In the genomic region with DNA sequence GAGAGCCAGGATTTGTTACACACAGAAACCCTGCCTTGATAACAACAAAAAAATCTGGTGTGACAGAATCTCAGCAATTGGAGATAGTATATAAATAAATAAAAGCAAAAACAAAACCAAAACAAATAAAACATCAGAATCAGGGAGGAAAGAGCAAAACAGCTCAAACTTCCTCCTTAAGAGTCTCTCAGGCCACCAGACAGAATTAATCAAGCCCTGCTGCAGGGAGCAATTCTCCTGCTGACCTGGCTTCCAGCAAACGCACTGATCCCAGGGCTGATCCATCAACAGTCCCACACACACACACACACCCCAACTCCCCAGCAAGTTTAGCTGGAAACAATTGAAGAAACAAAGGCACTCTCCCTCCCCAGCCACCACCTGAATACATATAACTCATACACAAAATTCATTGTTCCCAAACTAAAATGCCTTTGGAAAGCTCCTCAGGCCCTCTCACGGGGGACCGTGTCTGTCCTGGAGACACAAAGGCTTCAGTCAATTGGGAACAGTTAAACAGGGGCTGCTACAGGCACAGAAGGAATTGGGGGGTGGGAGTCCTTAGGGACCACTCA, we compare ENCODE assay signal across 9 mouse cellular contexts. TPM values are rescaled to one million over a fixed set of nuclear protein-coding genes. Genes with fewer than 3 reads are reported as not detected.
DNase-seq lines count a peak whose midpoint lies in the region; ATAC-seq lines count a peak whose summit lies in the region.
"Had no signal": no experiment of that assay in that cellular context is flagged by ENCODE, and none has a peak within 500 bp of the region (broad histone marks: within the 10 kb centered on the region; RNA-seq: fewer than 3 reads in every experiment).

No protein-coding gene starts in this region.

- H3K27ac ChIP-seq in neural tube, embryonic 11.5 days (ENCODE audit: low read depth, low read length) = peak overlapping the region; percentile 72
- peak overlapping the region; percentile 98 for H3K27ac ChIP-seq in limb, embryonic 15.5 days
- H3K27ac ChIP-seq in stomach, embryonic 16.5 days (ENCODE audit: low read length) = no peak overlapping the region; the same call in 1 of the 2 replicates

- 30% methylated on average over 3 of the region's 3 CpGs for WGBS in neural tube, embryonic 11.5 days
- 18% methylated on average over 3 of the region's 3 CpGs for WGBS in limb, embryonic 15.5 days
- WGBS in stomach, embryonic 16.5 days = 32% methylated on average over 3 of the region's 3 CpGs

- no peak for ATAC-seq in CD4-positive, CD25-positive, alpha-beta regulatory T cell, adult 4 months
- ATAC-seq in neural tube, embryonic 11.5 days (ENCODE audit: insufficient read depth, low FRiP score, low TSS enrichment) = no peak
- no peak for ATAC-seq in limb, embryonic 15.5 days (ENCODE audit: insufficient number of reproducible peaks, low FRiP score, low TSS enrichment, low read depth)
- no peak for ATAC-seq in stomach, embryonic 16.5 days (ENCODE audit: insufficient read depth, low FRiP score)

- H3K9me3 ChIP-seq in neural tube, embryonic 11.5 days (ENCODE audit: control insufficient read depth, low read length) = no peaks in the 10 kb centered on the region
- H3K9me3 ChIP-seq in limb, embryonic 15.5 days = no peaks in the 10 kb centered on the region
- no peaks in the 10 kb centered on the region for H3K9me3 ChIP-seq in stomach, embryonic 16.5 days (replicated peaks; ENCODE audit: control insufficient read depth, low read length)

- no peaks in the 10 kb centered on the region for H3K27me3 ChIP-seq in neural tube, embryonic 11.5 days (ENCODE audit: control insufficient read depth, insufficient read depth, low read length)
- no peaks in the 10 kb centered on the region for H3K27me3 ChIP-seq in limb, embryonic 15.5 days
- no peaks in the 10 kb centered on the region for H3K27me3 ChIP-seq in stomach, embryonic 16.5 days (ENCODE audit: control insufficient read depth, insufficient read depth, low read length)

- no peak overlapping the region for H3K9ac ChIP-seq in neural tube, embryonic 11.5 days (ENCODE audit: low read length)
- no peak overlapping the region for H3K9ac ChIP-seq in limb, embryonic 15.5 days
- peak overlapping the region; percentile 12; the same call in 1 of the 2 replicates for H3K9ac ChIP-seq in stomach, embryonic 16.5 days (ENCODE audit: low read length)

- no peaks in the 10 kb centered on the region for H3K36me3 ChIP-seq in neural tube, embryonic 11.5 days (ENCODE audit: control insufficient read depth, insufficient read depth, low read length)
- H3K36me3 ChIP-seq in limb, embryonic 15.5 days = no peaks in the 10 kb centered on the region
- H3K36me3 ChIP-seq in stomach, embryonic 16.5 days (ENCODE audit: control insufficient read depth, insufficient read depth, low read length) = no peaks in the 10 kb centered on the region

- H3K4me2 ChIP-seq in neural tube, embryonic 11.5 days (ENCODE audit: low read depth) = peak overlapping the region; percentile 26; the same call in 1 of the 2 replicates
- H3K4me2 ChIP-seq in limb, embryonic 15.5 days = peak overlapping the region; percentile 27
- H3K4me2 ChIP-seq in stomach, embryonic 16.5 days (ENCODE audit: low read depth, low read length) = peak overlapping the region; percentile 18; the same call in 1 of the 2 replicates

- DNase-seq in CD4-positive, CD25-positive, alpha-beta regulatory T cell, adult 2 months (ENCODE audit: low read depth, low spot score) = peak; percentile 13
- DNase-seq in neural tube, embryonic 11.5 days (ENCODE audit: low spot score) = peak; percentile 16
- DNase-seq in neural tube, embryonic 10.5 days (ENCODE audit: extremely low spot score, low spot score) = no peak
- no peak for DNase-seq in left cerebral cortex, adult 18-20 months (ENCODE audit: low spot score in 2 of 2)
- DNase-seq in cerebellum, adult 11-12 months = no peak
- DNase-seq: kidney, adult 8-10 months had no signal

- no peak overlapping the region for H3K4me3 ChIP-seq in neural tube, embryonic 11.5 days (ENCODE audit: low read depth, low read length)
- H3K4me3 ChIP-seq in limb, embryonic 15.5 days = no peak overlapping the region
- no peak overlapping the region for H3K4me3 ChIP-seq in stomach, embryonic 16.5 days (replicated peaks; ENCODE audit: low read length)

- peaks cover 25% of the 10 kb centered on the region for H3K4me1 ChIP-seq in neural tube, embryonic 11.5 days (ENCODE audit: control insufficient read depth, insufficient read depth, low read length)
- peaks cover 43% of the 10 kb centered on the region for H3K4me1 ChIP-seq in limb, embryonic 15.5 days
- H3K4me1 ChIP-seq in stomach, embryonic 16.5 days (ENCODE audit: control insufficient read depth, insufficient read depth, low read length) = peaks cover 28% of the 10 kb centered on the region

RNA-seq across cellular contexts. Expression of gene Bicra, which starts 3.8 kb away (rescaled TPM):
- 1 to 10 TPM; 3.6 to 3.9 TPM for polyA plus RNA-seq in CD4-positive, CD25-positive, alpha-beta regulatory T cell, adult 4 months (2017; shearing (Covaris generic))
- 7.5 and 8.7 TPM in 2 replicates for polyA plus RNA-seq in neural tube, embryonic 11.5 days (2014; fragmentation: Nextera tagmentation; extraction: Ambion mirVana)
- polyA plus RNA-seq in limb, embryonic 15.5 days (2015; fragmentation: Nextera tagmentation; extraction: Ambion mirVana) = 7.2 and 7.5 TPM in 2 replicates
- 3.9 and 4.5 TPM in 2 replicates for polyA plus RNA-seq in stomach, embryonic 16.5 days (2015; fragmentation: Nextera tagmentation; extraction: Ambion mirVana)
- total RNA-seq in left cerebral cortex, adult 18-20 months (2021) = 10 to 100 TPM; 11.8 to 13.9 TPM

RNA-seq across cellular contexts. Expression of gene Zfp541, which starts 17.7 kb away (rescaled TPM):
- polyA plus RNA-seq in CD4-positive, CD25-positive, alpha-beta regulatory T cell, adult 4 months (2017; shearing (Covaris generic)) = not detected
- polyA plus RNA-seq in neural tube, embryonic 11.5 days (2014; fragmentation: Nextera tagmentation; extraction: Ambion mirVana) = 0.08 TPM in 1 of 2 replicates, not detected in the other
- 0.07 TPM in 1 of 2 replicates, not detected in the other for polyA plus RNA-seq in limb, embryonic 15.5 days (2015; fragmentation: Nextera tagmentation; extraction: Ambion mirVana)
- 0.05 and 0.10 TPM in 2 replicates for polyA plus RNA-seq in stomach, embryonic 16.5 days (2015; fragmentation: Nextera tagmentation; extraction: Ambion mirVana)
- total RNA-seq in left cerebral cortex, adult 18-20 months (2021) = under 1 TPM; 0.66 to 0.70 TPM

RNA-seq across cellular contexts. Expression of gene Napa, which starts 54.3 kb away (rescaled TPM):
- 100 to 1,000 TPM; 198 to 297 TPM for polyA plus RNA-seq in CD4-positive, CD25-positive, alpha-beta regulatory T cell, adult 4 months (2017; shearing (Covaris generic))
- 175 and 184 TPM in 2 replicates for polyA plus RNA-seq in neural tube, embryonic 11.5 days (2014; fragmentation: Nextera tagmentation; extraction: Ambion mirVana)
- polyA plus RNA-seq in limb, embryonic 15.5 days (2015; fragmentation: Nextera tagmentation; extraction: Ambion mirVana) = 238 and 277 TPM in 2 replicates
- 206 and 230 TPM in 2 replicates for polyA plus RNA-seq in stomach, embryonic 16.5 days (2015; fragmentation: Nextera tagmentation; extraction: Ambion mirVana)
- 100 to 1,000 TPM; 277 to 292 TPM for total RNA-seq in left cerebral cortex, adult 18-20 months (2021)

Comparison
In these comparisons a context has a peak if more than half of its experiments do, and no peak if none do; other contexts are left out.
1. DNase-seq: peak in CD4-positive, CD25-positive, alpha-beta regulatory T cell, adult 2 months (single experiment) and neural tube, embryonic 11.5 days (single experiment); none in neural tube, embryonic 10.5 days (single experiment), left cerebral cortex, adult 18-20 months (0 of 2) and cerebellum, adult 11-12 months (single experiment).
2. Peak in every context shown above with its lines, with median percentiles within 50 percentile points of each other: H3K4me2 ChIP-seq.